ENCODE assay signal across 9 mouse cellular contexts in genomic region chr7:24636264-24636663, GRCm38 (mm10). TPM values are rescaled to one million over a fixed set of nuclear protein-coding genes. Genes with fewer than 3 reads are reported as not detected.
DNase-seq lines count a peak whose midpoint lies in the region; ATAC-seq and TF ChIP-seq lines count a peak whose summit lies in the region.
"Had no signal": no experiment of that assay in that cellular context is flagged by ENCODE, and none has a peak within 500 bp of the region (broad histone marks: within the 10 kb centered on the region; RNA-seq: fewer than 3 reads in every experiment).

Lypd3 (plus strand) TSS chr7:24636550.

- peak within 1 kb of the TSS; percentile 23 for H3K4me2 ChIP-seq in kidney, embryonic 16.5 days (replicated peaks; ENCODE audit: low read depth, low read length)
- peak within 1 kb of the TSS; percentile 82 for H3K4me2 ChIP-seq in embryonic facial prominence, embryonic 13.5 days
- peak within 1 kb of the TSS; percentile 85 for H3K4me2 ChIP-seq in intestine, embryonic 15.5 days (replicated peaks)
- H3K4me2 ChIP-seq in midbrain, postnatal 0 days (ENCODE audit: low read depth, low read length, poor library complexity, severe bottlenecking), result peak within 1 kb of the TSS; percentile 82

- 13% methylated on average over 15 of the region's 15 CpGs for WGBS in kidney, embryonic 16.5 days
- 14% methylated on average over 15 of the region's 15 CpGs for WGBS in embryonic facial prominence, embryonic 13.5 days
- WGBS in intestine, embryonic 15.5 days, result 23% methylated on average over 15 of the region's 15 CpGs
- 22% methylated on average over 15 of the region's 15 CpGs for WGBS in midbrain, postnatal 0 days

- no peak for DNase-seq in kidney, adult 8-10 months
- no peak for DNase-seq in midbrain, postnatal 0 days (ENCODE audit: low spot score)
- DNase-seq in retina, postnatal 1 day, result no peak
- DNase-seq in adrenal gland, postnatal 25 days, result no peak
- DNase-seq in adrenal gland, adult 18-20 months (ENCODE audit: low spot score in 2 of 2), result no peak
- DNase-seq: kidney, adult 2 months had no signal

- no peak for TF ChIP-seq CTCF in midbrain, postnatal 0 days (IDR thresholded peaks at IDR 0.05)

- no peak within 1 kb of the TSS for H3K27ac ChIP-seq in kidney, embryonic 16.5 days (ENCODE audit: low read length)
- H3K27ac ChIP-seq in embryonic facial prominence, embryonic 13.5 days, result no peak within 1 kb of the TSS; the same call in 1 of the 2 replicates
- H3K27ac ChIP-seq in intestine, embryonic 15.5 days, result no peak within 1 kb of the TSS
- H3K27ac ChIP-seq in midbrain, postnatal 0 days (ENCODE audit: low read depth, low read length), result no peak within 1 kb of the TSS

- peak within 1 kb of the TSS; percentile 11; the same call in 1 of the 2 replicates for H3K4me3 ChIP-seq in kidney, embryonic 16.5 days (ENCODE audit: low read length)
- peak within 1 kb of the TSS; percentile 48 for H3K4me3 ChIP-seq in embryonic facial prominence, embryonic 13.5 days
- peak within 1 kb of the TSS; percentile 40; the same call in 1 of the 2 replicates for H3K4me3 ChIP-seq in intestine, embryonic 15.5 days (replicated peaks)
- 0 out of 2 replicates have a peak within 1 kb of the TSS, but pooled peaks have one; percentile 8 for H3K4me3 ChIP-seq in midbrain, postnatal 0 days (ENCODE audit: low read depth, low read length)

- H3K9me3 ChIP-seq in kidney, embryonic 16.5 days (ENCODE audit: low read length), result no peaks in the 10 kb centered on the region
- H3K9me3 ChIP-seq in embryonic facial prominence, embryonic 13.5 days, result no peaks in the 10 kb centered on the region
- H3K9me3 ChIP-seq in intestine, embryonic 15.5 days, result no peaks in the 10 kb centered on the region
- no peaks in the 10 kb centered on the region for H3K9me3 ChIP-seq in midbrain, postnatal 0 days (ENCODE audit: low read length)

- peaks cover 10% of the 10 kb centered on the region; the same call in 1 of the 2 replicates for H3K4me1 ChIP-seq in kidney, embryonic 16.5 days (ENCODE audit: insufficient read depth, low read length)
- H3K4me1 ChIP-seq in embryonic facial prominence, embryonic 13.5 days, result peaks cover 22% of the 10 kb centered on the region
- H3K4me1 ChIP-seq in intestine, embryonic 15.5 days (replicated peaks), result peaks cover 13% of the 10 kb centered on the region; the same call in 1 of the 2 replicates
- H3K4me1 ChIP-seq in midbrain, postnatal 0 days (ENCODE audit: insufficient read depth, low read length), result no peaks in the 10 kb centered on the region

- no peak for ATAC-seq in kidney, embryonic 16.5 days (ENCODE audit: low FRiP score, low TSS enrichment)
- no peak for ATAC-seq in embryonic facial prominence, embryonic 13.5 days (ENCODE audit: insufficient number of reproducible peaks, insufficient read depth, low FRiP score, low TSS enrichment, low read depth)
- 0 out of 2 replicates have a peak, but pooled peaks have one; percentile 35 for ATAC-seq in intestine, embryonic 15.5 days
- no peak for ATAC-seq in midbrain, postnatal 0 days (ENCODE audit: low FRiP score)

- peaks cover 51% of the 10 kb centered on the region for H3K27me3 ChIP-seq in kidney, embryonic 16.5 days (ENCODE audit: insufficient read depth, low read length)
- H3K27me3 ChIP-seq in embryonic facial prominence, embryonic 13.5 days, result peaks cover 61% of the 10 kb centered on the region
- peaks cover 43% of the 10 kb centered on the region for H3K27me3 ChIP-seq in intestine, embryonic 15.5 days (replicated peaks)
- H3K27me3 ChIP-seq in midbrain, postnatal 0 days (ENCODE audit: insufficient read depth, low read length), result peaks cover 35% of the 10 kb centered on the region

- no peaks in the 10 kb centered on the region for H3K36me3 ChIP-seq in kidney, embryonic 16.5 days (ENCODE audit: insufficient read depth, low read length)
- H3K36me3 ChIP-seq in embryonic facial prominence, embryonic 13.5 days, result no peaks in the 10 kb centered on the region
- no peaks in the 10 kb centered on the region for H3K36me3 ChIP-seq in intestine, embryonic 15.5 days
- no peaks in the 10 kb centered on the region for H3K36me3 ChIP-seq in midbrain, postnatal 0 days (ENCODE audit: insufficient read depth, low read length)

- H3K9ac ChIP-seq in kidney, embryonic 16.5 days (replicated peaks; ENCODE audit: low read length), result peak within 1 kb of the TSS; percentile 31; the same call in 1 of the 2 replicates
- H3K9ac ChIP-seq in embryonic facial prominence, embryonic 13.5 days, result peak within 1 kb of the TSS; percentile 58; the same call in 1 of the 2 replicates
- H3K9ac ChIP-seq in intestine, embryonic 15.5 days, result no peak within 1 kb of the TSS
- H3K9ac ChIP-seq in midbrain, postnatal 0 days (replicated peaks; ENCODE audit: low read length, poor library complexity, severe bottlenecking), result no peak within 1 kb of the TSS

RNA-seq across cellular contexts. Expression of gene Lypd3, which starts in this region (rescaled TPM):
- 0.75 and 1.0 TPM in 2 replicates for polyA plus RNA-seq in kidney, embryonic 16.5 days (2015; fragmentation: Nextera tagmentation; extraction: Ambion mirVana)
- 13.7 and 16.0 TPM in 2 replicates for polyA plus RNA-seq in embryonic facial prominence, embryonic 13.5 days (2015; fragmentation: Nextera tagmentation; extraction: Ambion mirVana)
- polyA plus RNA-seq in intestine, embryonic 15.5 days (2015; fragmentation: Nextera tagmentation; extraction: Ambion mirVana), result 0.44 and 0.64 TPM in 2 replicates
- 0.99 and 1.5 TPM in 2 replicates for total RNA-seq in midbrain, postnatal 0 days (2014; rRNA removed)
- polyA plus RNA-seq in midbrain, postnatal 0 days (2015; fragmentation: Nextera tagmentation; extraction: Ambion mirVana), result 1.8 and 2.2 TPM in 2 replicates
- total RNA-seq in adrenal gland, postnatal 25 days (2021), result 1.5 and 1.7 TPM in 2 replicates
- under 1 TPM in 1 of 2 experiments, not detected in 1; 0.50 TPM for total RNA-seq in adrenal gland, adult 18-20 months (2021)

Comparison
In these comparisons a context has a peak if more than half of its experiments do, and no peak if none do; other contexts are left out.
1. Peak in ATAC-seq, H3K4me3 ChIP-seq and H3K4me2 ChIP-seq in intestine, embryonic 15.5 days; RNA of the gene not detected or under 1 TPM.
2. H3K4me2 ChIP-seq: peak in every context shown above with its lines; median percentile 85 in intestine, embryonic 15.5 days; 82 in embryonic facial prominence, embryonic 13.5 days; 82 in midbrain, postnatal 0 days; 23 in kidney, embryonic 16.5 days.
3. H3K9ac ChIP-seq: peak in kidney, embryonic 16.5 days (single experiment) and embryonic facial prominence, embryonic 13.5 days (single experiment); none in intestine, embryonic 15.5 days (single experiment) and midbrain, postnatal 0 days (single experiment).
4. Peak in every context shown above with its lines, with median percentiles within 50 percentile points of each other: H3K4me3 ChIP-seq.